Mouse (Mus musculus) liver, adult 2 months (tissue): ENCODE measurements at regions not wholly inside any gene's neighbourhood (a gene's known extent, or its start where the extent isn't known, plus 50 kb on each side); places are given as distances from the start of the nearest gene placed in this dataset.

Experiments
- DNase-seq: peaks from one replicate; pipeline ENCODE4 v3.0.0-alpha.2; 2011; ENCODE audit warnings: low read depth, low spot score; ENCODE audit errors: extremely low read depth
- H3K27ac ChIP-seq: fragments of 200-500 bp; replicated peaks from 2 replicates; pipeline ENCODE4 v1.5.1; 2012; ENCODE audit warnings: low read depth, mild to moderate bottlenecking, control low read depth, inconsistent platforms, low read length; ENCODE audit not compliant: insufficient read depth
- H3K27me3 ChIP-seq: fragments of 200-500 bp; 2 replicates; pipeline ENCODE4 v1.6.1; 2012; ENCODE audit warnings: mild to moderate bottlenecking, moderate library complexity, low read length, inconsistent platforms; ENCODE audit not compliant: control insufficient read depth, insufficient read depth
- H3K36me3 ChIP-seq: fragments of 200-500 bp; 2 replicates; pipeline ENCODE4 v1.6.1; 2012; ENCODE audit warnings: low read length, inconsistent platforms; ENCODE audit not compliant: control insufficient read depth, insufficient read depth
- H3K4me1 ChIP-seq: fragments of 200-500 bp; 2 replicates; pipeline ENCODE4 v1.6.1; 2011; ENCODE audit warnings: low read length; ENCODE audit not compliant: control insufficient read depth, insufficient read depth
- H3K4me3 ChIP-seq: fragments of 200-500 bp; 2 replicates; pipeline ENCODE4 v1.5.1; 2011; ENCODE audit warnings: low read depth, mild to moderate bottlenecking, control low read depth, low read length, moderate library complexity; ENCODE audit not compliant: insufficient read depth
- H3K79me2 ChIP-seq: fragments of 200-500 bp; 2 replicates; pipeline ENCODE4 v1.6.1; 2012; ENCODE audit warnings: inconsistent platforms, mild to moderate bottlenecking, low read length, moderate library complexity; ENCODE audit not compliant: control insufficient read depth, insufficient read depth
- H3K9ac ChIP-seq: fragments of 200-500 bp; 2 replicates; pipeline ENCODE4 v1.6.1; 2012; ENCODE audit warnings: low read depth, mild to moderate bottlenecking, control low read depth, inconsistent platforms, low read length
- CTCF ChIP-seq: fragments of 200-500 bp; IDR thresholded peaks from 2 replicates; pipeline ENCODE4 v1.5.1; 2011; ENCODE audit warnings: low read depth, low read length, control low read depth
- POLR2A ChIP-seq: fragments of 200-500 bp; IDR thresholded peaks from 2 replicates; pipeline ENCODE4 v1.6.1; 2011; ENCODE audit warnings: low read length, control low read depth; ENCODE audit not compliant: insufficient read depth; ENCODE audit errors: extremely low read depth
- WGBS: fragments of 180-500 bp; shearing (Covaris S2); methylation state at CpG from one replicate; pipeline ENCODE4 v1.1.7; 2018; 5-methylcytosine and 5-hydroxymethylcytosine counted together

DNA sequence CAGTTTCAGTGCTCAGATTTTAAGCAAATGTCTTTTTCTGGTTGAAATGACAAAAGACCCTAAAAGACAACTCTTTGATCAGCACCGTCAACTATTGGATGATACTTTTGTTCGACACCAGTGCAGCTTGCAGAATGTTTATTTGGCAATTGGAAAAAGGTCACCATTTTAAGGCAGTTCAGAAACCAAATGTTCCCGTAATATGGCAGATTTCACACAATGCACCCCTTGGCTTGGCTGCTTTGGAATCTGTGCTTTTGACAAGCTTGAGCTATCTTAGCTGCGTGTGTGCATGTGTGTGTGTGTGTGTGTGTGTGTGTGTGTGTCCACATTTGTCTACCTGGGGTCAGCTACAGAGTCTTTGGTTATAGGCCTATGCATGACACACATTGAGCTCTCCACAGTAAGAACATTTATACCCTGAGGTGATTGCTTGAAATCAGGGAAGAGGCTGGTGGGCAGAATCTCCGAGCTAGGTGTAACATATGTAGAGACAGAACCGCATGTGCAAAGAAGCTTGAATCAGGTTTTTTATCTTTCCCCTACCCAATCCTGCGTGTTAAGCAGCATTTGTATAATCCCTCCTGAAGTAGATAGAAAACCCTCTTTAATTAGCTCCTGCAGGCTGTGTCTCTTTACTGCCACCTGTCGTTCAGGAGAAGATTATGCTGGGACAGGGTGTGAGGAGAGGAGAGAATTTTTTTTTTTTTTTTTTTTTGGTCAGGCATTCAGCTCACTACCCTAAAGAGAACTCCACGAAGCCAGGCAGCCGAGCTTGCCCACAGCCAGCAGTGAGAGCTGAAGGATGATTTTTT, 85.1 kb upstream of the Arrdc4 start:
- no peak overlapping the region for H3K27ac ChIP-seq
- peak; percentile 36 for DNase-seq
- H3K4me3 ChIP-seq: no peak overlapping the region
- H3K27me3 ChIP-seq: no peaks in the 10 kb centered on the region
- no peaks in the 10 kb centered on the region for H3K4me1 ChIP-seq
- peak; percentile 46 for TF ChIP-seq CTCF
- no peak for TF ChIP-seq POLR2A
- WGBS: 45% methylated on average over 10 of the region's 10 CpGs
- no peaks in the 10 kb centered on the region for H3K79me2 ChIP-seq
- H3K9ac ChIP-seq: no peak overlapping the region
- H3K36me3 ChIP-seq: no peaks in the 10 kb centered on the region

DNA sequence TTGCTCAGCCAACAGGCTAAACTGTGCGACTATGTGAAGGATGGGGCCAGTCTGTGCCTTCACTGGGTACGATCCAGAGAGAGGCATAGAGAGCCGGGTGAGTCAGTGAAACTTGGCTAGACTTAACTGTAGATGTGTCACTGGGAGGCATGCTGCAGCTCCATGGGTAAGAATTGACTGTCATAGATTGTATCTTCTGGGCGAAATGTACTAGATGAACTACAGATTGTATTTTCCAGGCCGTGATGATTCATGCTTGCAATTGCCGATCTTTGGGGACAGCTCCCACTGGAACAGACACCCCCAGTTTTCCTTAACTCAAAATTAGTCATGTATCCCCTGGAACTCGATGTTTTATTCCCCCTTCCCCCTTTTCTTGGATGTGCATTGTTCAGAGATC, 84.5 kb upstream of the Arrdc4 start:
- Histone ChIP-seq H3K9ac (no peak overlapping the region), H3K27me3 (no peaks in the 10 kb centered on the region), H3K4me1 (no peaks in the 10 kb centered on the region), H3K4me3 (no peak overlapping the region), H3K36me3 (no peaks in the 10 kb centered on the region), H3K79me2 (no peaks in the 10 kb centered on the region), H3K27ac (no peak overlapping the region)
- no peak for DNase-seq
- TF ChIP-seq POLR2A (no peak), CTCF (no peak)
- 80% methylated on average over 7 of the region's 7 CpGs for WGBS

DNA sequence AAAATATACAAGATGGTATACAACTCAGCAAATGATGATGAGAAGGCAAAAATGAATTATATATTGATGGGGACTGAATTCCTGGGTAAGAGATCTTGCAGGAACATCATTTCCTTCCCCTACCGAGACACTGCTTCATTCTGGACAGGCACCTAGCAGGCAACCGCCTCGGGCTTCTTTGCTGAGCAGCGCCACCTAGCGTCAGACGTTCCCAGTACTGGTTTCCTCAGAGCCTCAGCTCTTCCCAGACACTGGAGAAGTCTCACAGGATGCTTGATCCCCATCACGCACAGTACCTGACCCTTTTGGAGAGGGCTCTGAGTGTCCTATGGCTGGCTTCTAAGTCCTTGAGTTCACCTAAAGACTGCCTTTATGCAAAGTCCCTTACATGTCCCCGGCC, 80.8 kb upstream of the Arrdc4 start:
- no peak overlapping the region for H3K4me3 ChIP-seq
- TF ChIP-seq POLR2A (no peak), CTCF (peak; percentile 97)

DNA sequence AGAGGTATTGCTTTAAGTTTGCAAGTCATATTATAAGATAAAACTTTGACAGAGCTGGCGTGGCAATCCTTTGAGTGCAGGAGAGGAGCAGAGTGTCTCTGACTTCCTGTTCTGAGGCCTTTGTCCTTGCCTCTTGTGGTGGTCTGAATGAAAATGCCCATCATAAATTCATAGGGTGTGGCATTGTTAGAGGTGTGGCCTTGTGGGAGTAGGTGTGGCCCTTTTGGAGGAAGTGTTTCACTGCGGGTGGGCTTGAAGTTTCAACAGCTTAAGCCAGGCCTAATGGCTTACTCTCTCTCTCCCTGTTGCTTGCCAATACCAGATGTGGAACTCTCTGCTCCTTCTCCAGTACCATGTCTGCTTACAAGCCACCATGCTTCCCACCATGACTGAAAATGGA, 75.4 kb upstream of the Arrdc4 start:
- WGBS: 77% methylated on average over 2 of the region's 2 CpGs
- Histone ChIP-seq H3K27me3 (no peaks in the 10 kb centered on the region), H3K4me1 (no peaks in the 10 kb centered on the region), H3K79me2 (no peaks in the 10 kb centered on the region), H3K4me3 (no peak overlapping the region), H3K9ac (no peak overlapping the region), H3K27ac (no peak overlapping the region), H3K36me3 (no peaks in the 10 kb centered on the region)
- no peak for DNase-seq
- TF ChIP-seq CTCF (no peak), POLR2A (no peak)

More for the DNA sequence above, 80.8 kb upstream of the Arrdc4 start:
- Histone ChIP-seq H3K79me2 (no peaks in the 10 kb centered on the region), H3K9ac (no peak overlapping the region), H3K4me1 (no peaks in the 10 kb centered on the region), H3K27ac (no peak overlapping the region), H3K36me3 (no peaks in the 10 kb centered on the region), H3K27me3 (no peaks in the 10 kb centered on the region)
- peak; percentile 40 for DNase-seq
- 16% methylated on average over 8 of the region's 8 CpGs for WGBS

DNA sequence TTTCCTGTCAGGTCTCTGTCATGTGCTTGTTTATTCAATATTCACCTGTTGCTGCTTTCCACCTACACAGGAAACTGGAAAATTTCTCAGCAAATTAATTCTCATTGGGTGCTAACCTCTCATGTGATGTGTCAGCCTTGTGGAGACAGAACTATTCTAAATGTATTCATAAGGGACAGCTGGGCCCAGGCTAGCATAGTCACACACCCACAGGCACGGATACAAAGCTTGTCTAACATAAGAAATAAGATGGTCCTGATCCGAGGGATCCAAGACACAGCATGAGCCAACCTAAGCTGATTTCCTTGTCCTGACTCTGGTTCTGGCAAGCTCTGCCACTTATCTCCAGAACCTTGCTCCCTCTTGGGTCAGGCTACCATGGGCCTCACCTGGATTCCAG, 74.6 kb upstream of the Arrdc4 start:
- Histone ChIP-seq H3K36me3 (no peaks in the 10 kb centered on the region), H3K79me2 (no peaks in the 10 kb centered on the region), H3K27me3 (no peaks in the 10 kb centered on the region), H3K4me1 (no peaks in the 10 kb centered on the region), H3K9ac (no peak overlapping the region), H3K4me3 (no peak overlapping the region), H3K27ac (no peak overlapping the region)
- TF ChIP-seq POLR2A: no peak
- TF ChIP-seq CTCF: no peak
- no peak for DNase-seq
- WGBS: 65% methylated on average over 2 of the region's 2 CpGs

DNA sequence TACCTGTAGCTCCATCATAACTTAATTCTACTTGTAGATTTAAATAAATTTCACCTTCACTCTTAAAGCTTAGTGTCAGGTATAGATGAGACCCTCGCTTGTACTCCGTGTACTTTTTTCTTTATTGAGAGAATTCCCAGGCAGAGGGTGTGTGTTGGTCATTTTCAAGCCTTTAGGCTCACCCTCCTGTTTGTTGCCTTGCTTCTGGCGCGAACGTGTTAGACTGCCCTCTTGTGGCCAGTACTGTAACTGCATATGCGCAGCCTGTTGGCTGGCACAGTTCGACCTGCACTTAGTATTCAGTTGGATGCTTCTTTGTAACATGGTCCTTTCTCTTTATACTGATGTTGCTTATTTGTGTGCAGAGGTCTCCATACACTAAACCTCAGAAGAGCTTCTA, 74.1 kb upstream of the Arrdc4 start:
- Histone ChIP-seq H3K27ac (no peak overlapping the region), H3K27me3 (no peaks in the 10 kb centered on the region), H3K36me3 (no peaks in the 10 kb centered on the region), H3K4me3 (no peak overlapping the region), H3K9ac (no peak overlapping the region), H3K4me1 (no peaks in the 10 kb centered on the region), H3K79me2 (no peaks in the 10 kb centered on the region)
- TF ChIP-seq POLR2A (no peak), CTCF (peak; percentile 98)
- DNase-seq: peak; percentile 57
- WGBS: 2% methylated on average over 7 of the region's 7 CpGs
